Mouse (Mus musculus) right cerebral cortex, postnatal 4 days (tissue): ENCODE data around the gene Rpgrip1l.

Experiments used
- DNase-seq: peaks from one replicate; pipeline ENCODE4 v3.0.0-alpha.2; 2022

The Rpgrip1l gene

DNA sequence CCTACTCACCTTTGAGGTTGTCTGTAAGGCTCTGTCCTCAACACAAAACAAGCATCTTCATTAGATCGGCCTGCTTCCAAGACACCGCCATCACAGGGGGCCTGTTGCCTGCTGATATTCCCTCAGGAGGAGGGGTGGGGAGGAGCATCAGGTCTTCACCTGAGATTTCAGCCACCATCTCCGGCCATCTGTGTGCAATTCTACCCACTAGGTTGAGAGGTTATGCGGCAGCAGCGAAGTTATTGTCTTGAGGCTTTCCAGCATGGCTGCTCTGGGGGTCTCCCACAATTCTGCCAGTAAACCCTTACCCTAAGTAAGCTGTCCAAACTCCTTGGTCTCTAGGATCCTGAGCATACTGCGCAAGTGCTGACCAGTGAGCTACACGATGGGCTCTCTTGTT, 113.2 kb downstream of the Rpgrip1l start, which contains the start of gene Aktip:
TSS of gene Aktip (minus strand) at position 101 of the 400 bp plus-strand sequence.
- DNase-seq: no peak

GRCm38 (mm10) chr8:91198036-91198435, 115.0 kb downstream of the Rpgrip1l start:
- DNase-seq: no peak

DNA sequence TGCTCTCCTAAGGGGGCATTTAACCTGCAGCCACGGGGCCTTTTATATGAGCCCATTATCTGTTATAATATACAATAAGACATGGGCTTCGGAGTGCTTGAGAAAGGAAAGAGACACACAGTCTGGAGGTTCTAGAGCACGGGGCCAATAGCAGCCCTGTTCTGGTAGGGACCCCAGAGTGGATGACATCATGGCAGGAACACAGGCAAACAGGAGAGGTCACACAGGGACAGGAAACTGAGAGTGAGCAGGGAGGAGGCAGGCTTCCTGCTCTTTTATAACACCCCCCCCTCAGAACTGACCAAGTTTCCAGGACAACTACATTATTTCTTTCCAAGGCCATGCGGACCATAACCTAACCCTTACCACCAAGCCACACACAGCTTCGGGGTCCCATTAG, 115.8 kb downstream of the Rpgrip1l start:
- DNase-seq: no peak

DNA sequence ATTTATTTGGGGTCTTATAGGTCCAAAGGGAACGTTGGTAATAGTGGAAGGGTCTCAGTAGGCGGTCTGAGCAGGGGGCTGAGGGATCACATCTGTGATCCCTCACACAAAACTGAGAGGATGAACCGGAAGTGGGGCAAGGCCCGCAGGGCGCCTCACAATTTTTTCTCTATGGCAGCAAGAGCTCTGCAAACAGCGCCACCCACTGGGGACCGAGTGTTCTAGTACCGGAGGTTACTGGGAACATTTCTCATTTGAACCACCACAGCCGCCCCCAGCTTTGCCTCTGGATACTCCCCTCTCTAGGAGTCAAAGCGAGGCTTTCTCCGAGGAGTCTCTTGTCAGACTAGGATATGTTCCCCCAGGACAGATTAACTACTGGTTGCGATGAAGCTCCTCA, 116.4 kb downstream of the Rpgrip1l start:
- DNase-seq: peak; percentile 24

DNA sequence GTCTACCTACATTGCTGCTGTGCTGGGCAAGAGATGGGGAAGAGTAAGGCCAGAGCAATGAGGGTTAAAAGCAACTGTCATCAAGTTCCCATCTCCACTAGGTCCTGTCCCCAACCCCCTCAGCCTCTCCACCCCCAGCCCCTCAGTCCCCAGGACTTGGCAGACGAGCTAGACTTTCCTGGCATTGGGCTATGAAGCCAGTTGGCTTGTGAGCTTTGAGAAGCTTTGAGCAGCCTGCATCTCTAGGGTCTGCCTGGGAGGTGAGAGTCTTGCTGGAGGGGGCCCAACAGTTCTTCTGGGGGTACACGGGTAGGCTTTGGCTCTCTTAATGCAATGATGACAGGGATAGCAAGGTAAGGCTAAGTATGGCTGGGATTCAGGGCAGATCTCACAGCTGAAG, 119.0 kb downstream of the Rpgrip1l start:
- no peak for DNase-seq

GRCm38 (mm10) chr8:91192941-91193340, 120.1 kb downstream of the Rpgrip1l start:
- DNase-seq: no peak

GRCm38 (mm10) chr8:91190816-91191340, 122.2 kb downstream of the Rpgrip1l start:
- peak; percentile 73 for DNase-seq

- DNase-seq: no peak
Observed at GRCm38 (mm10) chr8:91188152-91188551, 124.9 kb downstream of the Rpgrip1l start.

- DNase-seq: no peak
Observed at GRCm38 (mm10) chr8:91186372-91186771, 126.7 kb downstream of the Rpgrip1l start.

DNA sequence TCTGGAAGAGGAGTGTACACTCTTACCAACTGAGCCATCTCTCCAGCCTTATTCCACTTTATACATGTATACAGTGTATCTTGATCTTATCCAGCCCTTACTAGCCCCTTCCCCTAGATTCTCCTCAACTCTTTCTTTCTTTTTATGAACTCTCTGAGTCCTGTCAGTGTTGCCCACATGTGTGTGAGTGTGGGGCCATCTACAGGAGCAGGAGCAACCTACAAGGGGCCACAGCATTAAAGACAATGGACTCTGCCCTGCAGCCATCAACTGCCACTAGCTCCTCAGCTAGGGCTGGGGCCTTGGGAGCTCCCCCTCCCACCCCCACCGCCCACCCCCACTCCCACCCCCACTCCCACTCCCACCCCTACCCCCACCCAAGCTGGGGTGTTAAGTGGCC, 135.4 kb downstream of the Rpgrip1l start:
- no peak for DNase-seq

GRCm38 (mm10) chr8:91176176-91176575, 136.9 kb downstream of the Rpgrip1l start:
- no peak for DNase-seq

DNA sequence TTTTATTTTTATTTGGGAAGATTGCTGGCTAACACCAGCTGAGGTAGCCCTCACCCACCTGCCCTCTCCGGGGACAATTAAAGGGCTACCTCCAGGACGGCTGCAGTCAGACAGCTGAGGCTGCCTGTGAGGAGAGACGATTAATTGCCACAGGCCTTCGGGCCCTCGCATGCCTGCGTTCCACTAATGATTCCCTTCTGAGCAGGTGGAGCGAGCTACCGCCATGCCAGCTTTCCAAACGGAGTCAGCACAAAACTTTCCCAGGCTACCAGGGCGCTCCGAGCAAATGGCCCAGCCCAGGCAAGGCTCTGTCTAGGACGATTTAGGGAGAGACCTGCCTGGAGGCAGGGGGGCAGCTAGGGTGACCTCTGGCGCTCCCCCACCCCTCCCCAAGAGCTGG, 141.5 kb downstream of the Rpgrip1l start:
- no peak for DNase-seq

DNA sequence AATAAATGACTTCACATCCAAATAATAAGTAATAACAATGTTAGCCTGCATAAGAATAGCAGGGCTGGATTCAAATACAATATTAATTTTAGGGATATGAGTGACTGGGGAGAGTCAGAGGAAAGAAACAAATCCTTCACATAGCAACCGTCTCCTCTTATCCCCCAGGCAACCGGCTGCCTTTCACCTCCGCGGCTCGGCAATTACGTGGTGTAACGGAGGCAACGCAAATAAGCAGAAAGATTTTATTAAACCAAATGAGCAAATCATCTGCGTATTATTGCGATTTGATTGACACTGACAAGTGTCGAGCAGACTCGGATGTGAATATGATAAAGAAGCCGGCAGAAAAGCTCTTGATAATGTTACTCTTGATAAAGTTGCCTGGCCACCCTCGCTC, 142.1 kb downstream of the Rpgrip1l start:
- DNase-seq: peak; percentile 26

DNA sequence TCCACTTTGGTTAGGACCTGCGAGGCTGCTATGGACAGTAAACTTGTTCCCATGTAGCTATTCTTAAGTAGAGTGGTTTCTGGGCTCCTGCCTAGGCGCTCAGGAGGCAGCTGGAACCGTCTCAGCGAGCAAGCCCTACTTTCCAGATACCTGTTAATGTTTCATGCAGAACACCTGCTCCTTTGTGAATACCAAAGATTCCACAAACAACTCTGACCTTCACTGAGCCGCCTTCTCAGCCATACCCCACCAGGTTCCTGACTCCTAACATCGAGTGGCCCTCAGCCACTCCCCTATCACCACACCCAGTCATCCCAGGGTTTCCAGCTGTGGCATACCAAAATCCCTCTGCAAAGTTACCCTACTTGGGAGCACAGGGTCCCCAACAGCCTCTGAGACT, 142.9 kb downstream of the Rpgrip1l start:
- no peak for DNase-seq
